Mouse (Mus musculus) regulatory T cell (primary cell): ENCODE results near the gene Coro7.

Experiments
- in situ Hi-C: fragments of 300-600 bp; cut with MboI, MseI; formaldehyde crosslinking; loops from one replicate; pipeline ENCODE4 v1.15.1; 2025; ENCODE audit warnings: high pct_unique_total_duplicates

The Coro7 gene

GRCm38 (mm10) chr16:4616829-4617228 lies 62.7 kb downstream of the Coro7 start:
- in situ Hi-C loops: no loop called here

DNA sequence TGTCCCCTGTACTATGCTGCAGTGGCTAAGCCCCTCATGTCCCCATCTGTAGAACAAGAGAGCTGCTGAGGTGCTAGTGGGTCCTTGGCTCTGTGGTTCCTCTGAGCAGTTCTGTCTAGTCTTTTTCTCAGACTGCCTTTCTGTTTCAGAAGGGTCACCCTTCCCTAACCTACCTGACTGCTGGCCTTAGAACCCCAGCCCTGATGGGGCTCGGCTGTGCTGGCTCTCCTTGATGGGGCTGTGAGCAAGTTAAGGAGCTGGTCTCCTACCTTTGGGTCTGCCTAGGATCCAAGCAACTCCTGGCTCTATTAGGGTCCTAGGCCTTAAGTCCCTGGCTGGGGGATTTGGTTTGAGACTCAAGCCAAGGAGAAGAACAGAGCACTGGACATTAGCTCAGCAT lies 64.3 kb downstream of the Coro7 start:
- in situ Hi-C loops: no loop called here

- in situ Hi-C loops: loop anchor here (5.0 kb wide), 2 partner anchors 47 to 307 kb away; no protein-coding TSS in a partner anchor
Measured at GRCm38 (mm10) chr16:4614639-4615038, 64.9 kb downstream of the Coro7 start.

GRCm38 (mm10) chr16:4613736-4614135 lies 65.8 kb downstream of the Coro7 start:
- in situ Hi-C loops: loop anchor here (5.0 kb wide), 2 partner anchors 46 to 306 kb away; no protein-coding TSS in a partner anchor

GRCm38 (mm10) chr16:4611676-4612075 lies 67.9 kb downstream of the Coro7 start:
- in situ Hi-C loops: loop anchor here (5.0 kb wide), 2 partner anchors 44 to 304 kb away; no protein-coding TSS in a partner anchor

- in situ Hi-C loops: loop anchor here (5.0 kb wide), 2 partner anchors 44 to 304 kb away; no protein-coding TSS in a partner anchor
Measured at GRCm38 (mm10) chr16:4611193-4611592, 68.4 kb downstream of the Coro7 start.

DNA sequence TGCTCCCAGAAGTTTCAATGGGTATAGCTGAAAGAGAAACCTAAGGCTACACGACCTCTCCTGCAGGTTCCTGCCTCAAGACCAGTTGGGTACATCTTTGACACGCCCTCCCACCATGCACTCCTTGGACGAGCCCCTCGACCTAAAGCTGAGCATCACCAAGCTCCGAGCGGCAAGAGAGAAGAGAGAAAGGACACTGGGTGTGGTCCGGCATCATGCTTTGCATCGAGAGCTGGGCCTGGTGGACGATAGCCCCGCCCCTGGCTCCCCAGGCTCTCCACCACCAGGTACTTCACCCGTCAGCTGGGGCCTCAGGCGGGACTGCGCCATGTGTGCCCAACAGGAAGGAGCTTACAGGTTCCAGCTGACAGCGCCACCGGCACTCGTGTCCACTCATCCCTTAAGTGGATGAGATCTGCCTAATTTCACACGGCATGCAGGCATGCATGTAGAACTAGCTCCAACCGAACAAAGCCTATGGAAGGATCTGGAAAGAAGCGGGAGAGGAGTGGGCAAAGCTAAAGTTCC lies 71.0 kb downstream of the Coro7 start:
- in situ Hi-C loops: loop anchor here (5.0 kb wide), 1 partner anchor 126 kb away; no protein-coding TSS in a partner anchor

DNA sequence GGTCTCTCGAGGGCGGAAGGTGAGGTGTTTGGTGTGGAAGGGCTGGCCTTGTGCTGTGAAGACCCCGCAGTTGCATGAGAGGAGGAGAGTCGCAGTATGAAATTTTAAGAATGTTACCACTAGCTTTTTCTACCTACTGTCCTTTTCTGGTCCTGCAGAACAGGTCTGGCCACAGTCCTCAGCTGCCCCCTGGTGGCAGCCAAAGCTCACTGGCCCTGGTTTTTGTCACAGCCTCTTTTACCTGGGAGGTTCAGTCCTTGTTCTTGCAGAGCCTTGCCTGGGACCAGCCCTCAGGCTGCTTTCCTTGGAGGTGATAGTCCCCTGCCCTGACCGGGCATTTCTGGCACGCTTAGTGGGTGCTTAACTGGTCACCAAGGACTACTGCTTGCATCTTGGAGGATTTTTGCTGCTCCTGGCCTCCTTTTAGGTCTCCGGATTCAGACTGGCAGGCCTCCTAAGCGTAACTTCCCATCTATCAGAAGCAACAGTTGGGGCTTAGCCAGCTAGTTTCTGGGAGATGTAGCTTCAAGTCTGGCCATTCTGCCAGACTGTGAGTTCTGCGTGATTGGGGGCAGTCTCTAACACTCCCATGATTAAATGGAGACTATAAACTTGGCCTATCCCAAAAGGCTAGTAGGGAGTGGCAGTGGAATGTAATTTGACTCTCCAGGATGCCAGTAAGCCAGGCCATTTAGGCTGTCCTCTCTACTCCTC lies 71.6 kb downstream of the Coro7 start:
- in situ Hi-C loops: loop anchor here (5.0 kb wide), 1 partner anchor 126 kb away; no protein-coding TSS in a partner anchor

GRCm38 (mm10) chr16:4606431-4607084 lies 73.0 kb downstream of the Coro7 start:
- in situ Hi-C loops: loop anchor here (5.0 kb wide), 1 partner anchor 124 kb away; no protein-coding TSS in a partner anchor

- in situ Hi-C loops: loop anchor here (5.0 kb wide), 1 partner anchor 123 kb away; no protein-coding TSS in a partner anchor
Measured at GRCm38 (mm10) chr16:4605514-4606131, 74.0 kb downstream of the Coro7 start.

DNA sequence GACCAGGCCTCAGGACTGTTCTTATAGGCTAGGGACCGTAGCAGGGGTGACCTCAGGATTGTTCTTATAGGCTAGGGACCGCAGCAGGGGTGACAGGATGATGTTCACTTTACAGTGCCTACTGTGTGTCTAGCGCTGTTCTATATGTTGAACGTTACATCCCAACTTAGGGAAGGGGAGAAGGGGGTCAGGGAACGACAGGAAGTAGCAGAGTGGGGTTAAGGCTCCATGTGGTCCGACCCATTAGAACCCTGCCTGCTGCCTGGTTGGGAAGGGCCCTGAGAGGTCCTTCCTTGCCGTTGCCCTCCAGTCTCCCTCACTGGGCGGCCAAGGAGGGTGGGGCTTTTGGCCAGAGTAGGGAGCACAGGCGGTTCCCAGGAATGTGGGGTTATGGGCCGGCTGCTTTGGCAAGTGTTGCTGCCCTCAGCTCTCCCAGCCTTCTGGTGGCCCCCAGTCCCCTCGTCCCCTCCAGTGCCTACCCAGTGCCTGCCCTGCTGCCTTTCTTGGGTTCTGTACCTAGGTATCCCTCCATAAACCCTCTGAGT lies 75.2 kb downstream of the Coro7 start:
- in situ Hi-C loops: no loop called here

DNA sequence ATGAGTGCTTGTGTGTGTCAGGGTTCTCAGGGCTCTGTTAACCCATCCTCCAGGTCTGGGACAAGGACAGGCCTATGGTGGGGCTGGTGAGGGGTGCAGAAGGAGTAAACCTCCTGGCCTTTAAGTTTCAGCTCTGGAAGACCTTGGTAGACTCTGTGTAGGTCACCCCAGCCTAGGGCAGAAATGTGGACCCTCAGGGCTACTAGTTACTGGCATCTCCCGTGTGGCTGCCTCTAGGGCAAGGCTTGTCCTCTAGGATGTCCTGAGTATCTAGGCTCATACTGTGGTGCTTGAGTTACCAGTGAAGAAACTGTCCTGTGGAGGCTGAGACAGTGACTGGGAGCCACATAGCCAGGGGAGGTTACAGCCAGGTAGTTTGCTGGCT lies 76.1 kb downstream of the Coro7 start:
- in situ Hi-C loops: no loop called here

DNA sequence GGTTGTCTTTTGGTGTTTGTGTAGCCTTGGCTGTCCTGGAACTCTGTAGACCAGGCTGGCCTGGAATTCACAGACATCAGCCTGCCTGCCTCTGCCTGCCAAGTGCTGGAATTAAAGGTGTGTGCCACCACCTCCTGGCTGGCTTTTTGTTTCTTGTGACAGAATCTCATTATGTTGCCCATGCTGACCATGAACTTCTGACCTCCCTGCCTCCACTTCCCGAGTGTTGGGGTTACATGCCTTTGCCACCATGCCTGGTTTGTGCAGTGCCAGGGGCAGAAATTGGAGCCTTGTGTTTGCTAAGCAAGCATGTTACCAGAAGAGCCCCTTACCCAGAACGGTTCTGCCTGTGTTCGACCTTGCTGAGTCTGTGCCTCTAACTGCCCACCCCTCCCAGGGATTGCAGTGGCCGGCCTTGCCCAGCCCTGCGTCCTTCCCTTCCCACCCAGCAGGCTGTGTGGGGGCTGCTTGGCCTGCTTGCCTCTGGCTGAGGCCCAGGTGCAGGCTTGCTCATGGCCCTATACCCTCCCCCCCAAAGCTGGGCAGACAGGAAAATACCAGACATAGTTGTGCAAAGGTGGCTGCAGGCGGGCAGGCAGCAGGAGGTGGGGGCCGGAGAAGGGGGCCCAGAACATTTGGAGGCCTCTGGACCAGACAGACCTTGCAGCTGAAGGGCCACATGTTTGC lies 76.7 kb downstream of the Coro7 start:
- in situ Hi-C loops: no loop called here

DNA sequence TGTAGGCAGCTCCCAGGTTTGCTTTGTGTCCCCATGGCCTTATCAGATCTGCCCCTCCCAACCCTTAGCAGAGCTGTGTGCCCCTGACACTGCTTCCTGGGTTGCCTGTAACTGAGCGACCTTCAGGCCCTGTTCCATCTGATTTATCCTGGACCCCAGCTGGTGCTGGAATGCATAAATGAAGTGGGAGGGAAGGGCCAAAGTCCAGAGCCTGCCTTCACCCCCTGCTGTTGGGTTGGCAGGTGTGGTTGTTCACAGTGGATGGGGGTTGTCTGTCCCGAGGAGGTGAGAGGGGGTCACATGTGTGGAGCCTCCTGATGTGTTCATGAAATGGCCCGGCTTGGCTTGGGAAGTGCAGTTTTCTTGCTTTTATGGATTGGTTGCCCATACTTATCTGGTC lies 77.4 kb downstream of the Coro7 start:
- in situ Hi-C loops: no loop called here

DNA sequence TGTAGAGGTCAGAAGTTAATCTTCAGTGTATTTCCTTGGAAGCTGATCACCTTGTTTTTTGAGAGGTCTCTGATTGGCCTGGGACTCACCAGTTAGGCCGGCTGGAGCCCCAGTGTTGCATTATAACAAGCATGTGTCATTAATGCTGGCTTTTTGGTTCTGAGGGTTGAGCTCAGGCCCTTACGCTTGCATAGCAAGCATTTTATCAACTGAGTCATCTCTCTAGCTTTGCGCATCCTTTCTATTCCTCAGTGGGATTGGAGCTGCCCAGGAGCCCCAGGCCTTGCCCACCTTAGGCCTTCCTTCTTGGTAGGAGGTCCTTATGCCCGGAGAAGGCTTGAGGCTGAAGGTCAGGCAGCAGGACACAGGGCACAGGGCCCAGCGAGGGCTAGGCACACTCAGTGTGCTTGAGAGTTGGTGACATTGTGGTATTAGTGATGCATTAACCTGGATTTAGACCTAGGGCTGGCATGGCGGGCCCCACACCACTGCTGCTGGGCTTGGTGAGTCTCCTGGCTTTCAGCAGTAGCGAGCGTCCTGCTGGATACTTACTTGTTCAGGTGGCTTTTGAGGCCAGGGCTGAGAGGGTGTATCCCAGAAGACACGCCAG lies 78.8 kb downstream of the Coro7 start:
- in situ Hi-C loops: no loop called here

GRCm38 (mm10) chr16:4599616-4600015 lies 80.0 kb downstream of the Coro7 start:
- in situ Hi-C loops: no loop called here

GRCm38 (mm10) chr16:4598891-4599543 lies 80.6 kb downstream of the Coro7 start:
- in situ Hi-C loops: no loop called here

DNA sequence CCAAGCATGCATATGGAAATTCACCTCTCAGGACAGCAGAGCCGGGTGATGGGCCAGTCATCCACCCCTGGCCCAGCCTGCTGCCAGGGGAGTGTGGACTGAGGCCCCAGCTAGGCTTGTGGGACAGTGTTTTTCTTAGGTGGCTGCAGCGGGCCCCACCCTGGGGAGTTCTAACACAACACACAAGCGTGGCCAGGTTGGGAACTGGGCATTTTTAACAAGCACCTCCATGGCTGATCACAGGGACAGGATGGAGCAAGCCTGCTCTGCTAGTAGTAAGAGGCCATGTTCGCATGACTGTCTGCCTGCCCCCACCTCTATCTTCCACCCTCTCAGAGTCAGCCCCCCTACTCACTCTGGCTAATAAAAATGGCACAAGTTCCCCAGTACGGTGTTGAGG lies 81.5 kb downstream of the Coro7 start:
- in situ Hi-C loops: no loop called here

- in situ Hi-C loops: no loop called here
Measured at GRCm38 (mm10) chr16:4597296-4597695, 82.3 kb downstream of the Coro7 start.

DNA sequence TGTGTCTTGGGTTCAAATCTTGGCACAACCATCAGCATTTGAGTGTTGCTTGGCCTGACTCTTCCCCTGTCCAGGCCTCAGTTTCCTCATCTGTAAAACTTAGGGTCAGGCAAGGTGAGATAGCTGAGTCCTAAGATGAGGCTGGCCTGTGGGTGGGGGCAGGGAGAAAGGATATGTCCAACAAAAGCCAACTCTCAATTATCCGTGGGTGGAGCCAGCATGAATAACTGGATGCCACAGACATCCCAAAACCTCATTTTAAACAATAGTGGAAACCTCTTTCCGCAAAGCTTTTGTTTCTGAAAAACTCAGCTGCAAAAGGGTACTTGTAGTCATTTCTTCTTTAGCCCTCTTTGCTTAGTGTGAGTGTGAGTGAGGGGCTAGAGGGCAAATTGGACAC lies 82.7 kb downstream of the Coro7 start:
- in situ Hi-C loops: no loop called here
